Mouse (Mus musculus): ENCODE results near the gene Sidt1.

DNA sequence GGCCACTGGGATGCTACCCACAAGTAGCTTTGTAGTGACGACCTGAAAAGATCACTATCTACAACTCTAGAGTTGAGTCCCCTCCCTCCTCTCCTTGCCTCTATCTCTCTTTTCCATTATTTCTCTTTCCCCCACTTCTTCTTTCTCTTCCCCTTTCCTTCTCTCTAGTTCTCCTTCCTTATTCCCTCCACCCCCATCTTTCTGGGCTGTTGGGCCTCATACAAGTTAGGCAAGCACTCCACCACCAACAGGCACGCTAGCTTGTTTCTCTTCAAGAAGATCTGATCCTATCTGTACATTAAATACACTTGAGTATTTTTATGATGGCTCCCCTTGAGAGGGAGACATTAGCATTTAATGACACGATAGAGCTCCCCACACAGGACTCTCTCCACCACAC, 51.0 kb downstream of the Sidt1 start:
- TF ChIP-seq CTCF (conservative IDR thresholded peaks at IDR 0.05; ENCODE audit: low read length) (no peak), NANOG (IDR thresholded peaks at IDR 0.05; ENCODE audit: borderline replicate concordance, low read length) (no peak)

Measured in E14TG2a.4 (cell line).